Mouse (Mus musculus) hindbrain, embryonic 15.5 days (tissue): ENCODE measurements around the gene Tppp. TPM values are rescaled to one million over a fixed set of nuclear protein-coding genes. Genes with fewer than 3 reads are reported as not detected.
"Not testable (repeated sequence)": the region's sequence is repeated elsewhere in the genome, so short reads cannot be mapped to it uniquely, and the experiment has no call there.

Experiments
- ATAC-seq: fragments of 200-750 bp; cut with Nextera tagmentation; 2 replicates; pipeline ENCODE4 v1.8.0; 2017; ENCODE audit warnings: low read depth, moderate number of reproducible peaks, moderate TSS enrichment; ENCODE audit not compliant: low FRiP score
- H3K27ac ChIP-seq: fragments of 300-500 bp; sonication (generic); replicated peaks from 2 replicates; pipeline ENCODE4 v1.5.1; 2015; ENCODE audit warnings: mild to moderate bottlenecking, inconsistent platforms
- H3K27me3 ChIP-seq: fragments of 300-500 bp; sonication (generic); 2 replicates; pipeline ENCODE4 v1.6.1; 2015; ENCODE audit warnings: control low read depth, inconsistent platforms
- H3K36me3 ChIP-seq: fragments of 300-500 bp; sonication (generic); 2 replicates; pipeline ENCODE4 v1.6.1; 2015; ENCODE audit warnings: control low read depth, inconsistent platforms
- H3K4me1 ChIP-seq: fragments of 300-500 bp; sonication (generic); replicated peaks from 2 replicates; pipeline ENCODE4 v1.6.1; 2015; ENCODE audit warnings: control low read depth, inconsistent platforms
- H3K4me2 ChIP-seq: fragments of 300-500 bp; sonication (generic); 2 replicates; pipeline ENCODE4 v1.6.1; 2015; ENCODE audit warnings: moderate library complexity, mild to moderate bottlenecking, inconsistent platforms
- H3K4me3 ChIP-seq: fragments of 300-500 bp; sonication (generic); 2 replicates; pipeline ENCODE4 v1.5.1; 2015; ENCODE audit warnings: mild to moderate bottlenecking, inconsistent platforms
- H3K9ac ChIP-seq: fragments of 300-500 bp; sonication (generic); 2 replicates; pipeline ENCODE4 v1.6.1; 2015; ENCODE audit warnings: inconsistent platforms
- H3K9me3 ChIP-seq: fragments of 300-500 bp; sonication (generic); 2 replicates; pipeline ENCODE4 v1.6.1; 2016; ENCODE audit warnings: control low read depth, inconsistent platforms
- WGBS: fragments of 180-500 bp; shearing (Covaris S2); methylation state at CpG from one replicate; pipeline ENCODE4 v1.1.7; 2015; 5-methylcytosine and 5-hydroxymethylcytosine counted together
- polyA plus RNA-seq: library from polyadenylated mRNA; unstranded; fragments of >200 nt; fragmentation: Nextera tagmentation; extraction: Ambion mirVana; gene quantifications from 2 replicates; pipeline ENCODE4 v1.2.1, GENCODE M21; 2015

Tppp gene
- polyA plus RNA-seq, 1 experiment from 2014 or later = 11.8 TPM

DNA sequence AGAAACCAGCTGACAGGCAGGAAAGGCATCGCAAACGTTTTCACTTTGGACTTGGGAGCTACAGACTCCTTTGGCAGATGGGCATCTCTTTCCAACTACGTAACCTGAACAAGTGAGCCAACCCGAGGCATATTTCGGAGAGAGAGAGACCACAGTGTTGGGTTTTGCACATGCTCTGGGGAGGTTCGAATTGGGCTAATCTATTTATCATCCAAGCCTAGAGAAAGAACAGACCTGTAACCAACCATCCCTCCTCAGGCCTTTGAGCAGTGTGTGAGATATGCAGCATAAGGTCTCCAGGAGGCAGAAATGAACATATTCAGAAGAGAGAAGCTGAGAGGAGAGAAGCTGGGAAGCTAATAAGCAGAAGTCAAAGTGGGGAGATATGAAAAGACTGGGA, 8.2 kb upstream of the Tppp start:
- Histone ChIP-seq H3K27ac (no peak overlapping the region), H3K27me3 (no peaks in the 10 kb centered on the region), H3K9ac (no peak overlapping the region), H3K4me3 (no peak overlapping the region), H3K4me2 (no peak overlapping the region), H3K9me3 (no peaks in the 10 kb centered on the region), H3K4me1 (no peaks in the 10 kb centered on the region), H3K36me3 (no peaks in the 10 kb centered on the region)
- no peak for ATAC-seq
- 85% methylated on average over 6 of the region's 6 CpGs for WGBS

DNA sequence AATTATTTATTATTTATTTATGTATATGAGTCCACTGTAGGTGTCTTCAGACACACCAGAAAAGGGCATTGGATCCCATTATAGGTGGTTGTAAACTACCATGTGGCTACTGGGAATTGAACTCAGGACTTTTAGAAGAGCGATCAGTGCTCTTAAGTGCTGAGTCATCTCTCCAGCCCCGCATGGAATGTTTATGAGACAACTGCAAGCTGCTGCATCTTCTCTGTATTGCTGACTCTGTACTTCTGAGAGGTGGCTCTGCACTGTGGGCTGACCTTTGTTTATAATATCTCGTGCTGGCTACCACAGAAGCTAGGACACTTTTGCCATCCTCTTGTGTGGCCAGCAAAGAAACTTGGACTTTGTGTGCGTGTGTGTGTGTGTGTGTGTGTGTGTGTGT, 7.7 kb upstream of the Tppp start:
- no peak overlapping the region for H3K9ac ChIP-seq
- H3K27me3 ChIP-seq = no peaks in the 10 kb centered on the region
- no peaks in the 10 kb centered on the region for H3K4me1 ChIP-seq
- no peak overlapping the region for H3K4me2 ChIP-seq
- no peaks in the 10 kb centered on the region for H3K9me3 ChIP-seq
- ATAC-seq = no peak
- whole genome bisulfite sequencing = 67% methylated on average over 4 of the region's 4 CpGs
- H3K27ac ChIP-seq = no peak overlapping the region
- H3K4me3 ChIP-seq = no peak overlapping the region
- no peaks in the 10 kb centered on the region for H3K36me3 ChIP-seq

DNA sequence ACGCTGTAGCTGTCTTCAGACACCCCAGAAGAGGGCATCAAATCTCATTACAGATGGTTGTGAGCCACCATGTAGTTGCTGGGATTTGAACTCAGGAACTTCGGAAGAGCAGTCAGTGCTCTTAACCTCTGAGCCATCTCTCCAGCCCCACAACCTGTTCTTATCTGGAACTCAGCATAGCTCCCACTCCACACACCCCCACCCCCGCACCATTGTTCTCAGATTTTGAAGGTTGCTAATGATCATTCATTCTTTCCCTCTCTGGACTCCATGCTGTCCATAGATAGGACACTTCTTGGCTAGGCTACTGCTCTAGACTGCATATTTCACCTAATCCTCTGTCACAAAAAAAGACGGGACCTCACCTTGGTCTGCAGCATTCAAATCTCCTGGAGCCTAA, 2.3 kb upstream of the Tppp start:
- H3K4me3 ChIP-seq, H3K27ac ChIP-seq, H3K36me3 ChIP-seq, H3K9me3 ChIP-seq, H3K9ac ChIP-seq, H3K4me2 ChIP-seq, ATAC-seq, H3K27me3 ChIP-seq: not testable (repeated sequence)
- 92% methylated on average over 4 of the region's 4 CpGs for WGBS
- peaks cover 16% of the 10 kb centered on the region; the same call in 1 of the 2 replicates for H3K4me1 ChIP-seq

DNA sequence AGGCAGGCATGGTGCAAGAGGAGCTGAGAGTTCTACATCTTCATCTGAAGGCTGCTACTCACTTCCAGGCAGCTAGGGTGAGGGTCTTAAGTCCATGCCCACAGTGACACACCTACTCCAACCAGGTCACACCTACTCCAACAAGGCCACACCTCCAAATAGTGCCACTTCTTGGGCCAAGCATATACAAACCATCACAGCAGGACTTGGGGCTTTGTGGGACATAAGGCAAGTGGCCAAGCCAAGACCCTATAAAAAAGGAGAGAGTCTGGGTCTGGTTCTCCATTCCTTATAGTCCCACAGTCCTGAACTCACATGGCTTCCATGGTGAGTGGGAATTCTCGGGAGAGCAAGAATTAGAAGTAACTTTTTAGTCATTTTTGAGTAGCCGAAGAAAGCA, 991 bp upstream of the Tppp start:
- ATAC-seq, H3K9me3 ChIP-seq, H3K27me3 ChIP-seq, H3K9ac ChIP-seq, H3K27ac ChIP-seq, H3K36me3 ChIP-seq: not testable (repeated sequence)
- Histone ChIP-seq H3K4me3 (peak overlapping the region; percentile 70), H3K4me1 (peaks cover 16% of the 10 kb centered on the region; the same call in 1 of the 2 replicates), H3K4me2 (peak overlapping the region; percentile 88)
- 77% methylated on average over 2 of the region's 2 CpGs for WGBS

DNA sequence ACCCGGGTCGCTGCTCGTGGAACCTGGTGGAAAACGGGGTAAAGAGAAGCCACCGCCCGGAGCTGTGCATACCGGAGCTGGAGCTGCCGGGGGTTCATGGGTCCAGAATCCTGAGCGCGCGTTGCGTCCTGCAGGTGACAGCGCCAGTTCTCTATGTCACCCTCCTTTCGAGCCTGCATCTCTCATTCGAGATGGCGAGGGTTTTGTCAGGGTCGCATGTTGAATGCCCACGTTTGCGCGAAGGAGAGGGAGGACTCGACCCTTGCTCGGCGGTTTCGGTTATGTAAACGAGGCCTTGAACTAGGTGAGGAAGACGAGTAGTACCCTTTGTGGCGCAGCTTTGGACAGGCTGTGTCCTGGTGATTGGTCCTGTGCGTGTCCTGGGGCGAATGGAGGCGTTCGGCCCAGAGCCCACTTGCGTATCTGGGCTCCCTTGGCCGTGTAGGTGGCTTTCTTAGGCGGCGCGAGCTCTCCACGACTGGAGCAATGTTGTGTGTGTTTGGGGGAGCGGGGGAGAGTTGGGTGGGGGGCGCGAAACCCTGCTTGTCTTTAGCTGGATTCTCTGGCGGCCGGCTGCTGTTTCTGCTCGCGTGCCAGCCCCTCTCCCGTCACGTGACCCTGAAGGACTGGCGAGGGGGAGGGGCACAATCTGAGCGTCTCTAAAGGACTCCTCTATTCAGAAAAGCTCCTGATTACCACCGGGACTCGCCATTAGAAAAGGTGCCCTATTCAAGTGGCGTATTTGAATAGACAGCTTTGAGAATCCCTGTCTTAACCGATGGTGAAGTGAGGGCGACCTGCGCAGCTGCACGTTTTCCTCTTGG, 796 bp downstream of the Tppp start:
- Histone ChIP-seq H3K9me3 (no peaks in the 10 kb centered on the region), H3K9ac (peak overlapping the region; percentile 68), H3K4me3 (peak overlapping the region; percentile 70), H3K27ac (peak overlapping the region; percentile 81), H3K36me3 (no peaks in the 10 kb centered on the region), H3K4me1 (peaks cover 17% of the 10 kb centered on the region; the same call in 1 of the 2 replicates), H3K27me3 (0 out of 2 replicates have a peak, but pooled peaks cover 2% of the 10 kb centered on the region), H3K4me2 (peak overlapping the region; percentile 88)
- peak; percentile 74 for ATAC-seq
- under 1% methylated on average over 54 of the region's 55 CpGs for WGBS

DNA sequence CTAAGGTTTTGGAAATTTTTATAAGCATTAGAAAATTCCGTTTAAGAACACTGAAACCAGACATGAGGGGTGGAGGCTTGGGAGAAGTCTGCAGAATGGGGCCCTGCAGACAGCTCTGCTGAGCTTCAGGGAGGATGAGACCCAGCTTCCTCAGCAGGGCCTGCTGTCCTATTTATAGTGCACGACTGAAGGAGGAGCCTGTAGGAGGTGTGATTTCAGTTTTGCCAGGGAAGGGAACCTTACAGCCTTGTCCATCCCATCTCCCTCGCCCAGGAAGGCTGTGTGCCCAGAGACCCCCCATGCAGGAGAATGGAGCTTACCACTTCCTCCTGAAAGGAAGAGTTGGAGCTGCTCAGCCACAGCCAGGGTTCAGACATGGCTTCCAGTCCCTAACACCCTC, 1.5 kb downstream of the Tppp start:
- peak overlapping the region; percentile 70 for H3K4me3 ChIP-seq
- peaks cover 21% of the 10 kb centered on the region for H3K4me1 ChIP-seq
- no peaks in the 10 kb centered on the region for H3K36me3 ChIP-seq
- peak overlapping the region; percentile 81 for H3K27ac ChIP-seq
- H3K9me3 ChIP-seq = no peaks in the 10 kb centered on the region
- peak overlapping the region; percentile 68 for H3K9ac ChIP-seq
- H3K4me2 ChIP-seq = peak overlapping the region; percentile 88
- 18% methylated on average over 3 of the region's 3 CpGs for WGBS
- H3K27me3 ChIP-seq = 0 out of 2 replicates have a peak, but pooled peaks cover 2% of the 10 kb centered on the region
- peak; percentile 45 for ATAC-seq

DNA sequence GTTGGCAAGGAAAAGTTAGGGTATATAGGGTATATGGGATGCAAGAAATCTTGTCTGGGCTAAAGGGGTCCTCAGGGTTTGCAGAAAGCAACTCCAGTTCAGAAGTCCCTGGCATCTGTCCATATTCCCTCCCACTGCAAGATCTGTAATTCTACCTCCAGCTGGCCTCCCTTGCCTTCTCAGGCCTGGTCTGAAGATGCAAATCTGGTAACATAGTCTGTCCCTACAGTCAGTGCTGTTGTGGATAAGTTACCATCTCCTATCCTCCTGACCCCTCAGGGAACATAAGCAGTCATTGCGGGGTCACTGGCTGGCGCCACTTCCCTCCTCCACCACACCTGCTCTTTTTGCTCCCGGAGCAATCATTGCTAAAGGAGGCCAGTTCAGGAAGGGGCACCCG, 6.7 kb downstream of the Tppp start:
- Histone ChIP-seq H3K9ac (no peak overlapping the region), H3K4me3 (no peak overlapping the region), H3K4me2 (no peak overlapping the region), H3K9me3 (no peaks in the 10 kb centered on the region), H3K36me3 (no peaks in the 10 kb centered on the region), H3K27me3 (no peaks in the 10 kb centered on the region), H3K4me1 (peaks cover 18% of the 10 kb centered on the region), H3K27ac (no peak overlapping the region)
- 69% methylated on average over 4 of the region's 4 CpGs for WGBS
- ATAC-seq = no peak

DNA sequence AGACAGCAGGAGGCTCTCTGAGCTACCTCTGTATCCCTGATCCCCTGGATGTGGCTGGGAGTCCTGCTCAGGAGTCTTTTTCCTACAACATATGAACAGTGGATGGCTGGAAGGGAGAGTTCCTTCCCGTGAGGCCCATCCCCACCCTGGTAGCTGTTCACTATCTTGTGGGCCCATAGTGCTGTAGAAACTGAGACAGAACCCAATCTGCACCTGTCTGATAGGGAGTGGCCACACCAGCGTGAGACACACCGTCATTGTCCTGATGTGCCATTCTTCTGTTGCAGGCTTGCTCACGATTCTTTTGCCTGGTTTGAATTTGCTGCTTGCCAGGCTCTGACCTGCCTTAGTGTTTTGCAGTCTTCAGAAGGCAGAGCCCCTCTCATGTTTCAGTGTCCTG, 8.2 kb downstream of the Tppp start:
- Histone ChIP-seq H3K4me3 (no peak overlapping the region), H3K4me1 (peaks cover 10% of the 10 kb centered on the region), H3K36me3 (no peaks in the 10 kb centered on the region), H3K4me2 (no peak overlapping the region), H3K9ac (no peak overlapping the region), H3K9me3 (no peaks in the 10 kb centered on the region), H3K27me3 (no peaks in the 10 kb centered on the region), H3K27ac (no peak overlapping the region)
- no peak for ATAC-seq
- WGBS = 85% methylated on average over 4 of the region's 4 CpGs

DNA sequence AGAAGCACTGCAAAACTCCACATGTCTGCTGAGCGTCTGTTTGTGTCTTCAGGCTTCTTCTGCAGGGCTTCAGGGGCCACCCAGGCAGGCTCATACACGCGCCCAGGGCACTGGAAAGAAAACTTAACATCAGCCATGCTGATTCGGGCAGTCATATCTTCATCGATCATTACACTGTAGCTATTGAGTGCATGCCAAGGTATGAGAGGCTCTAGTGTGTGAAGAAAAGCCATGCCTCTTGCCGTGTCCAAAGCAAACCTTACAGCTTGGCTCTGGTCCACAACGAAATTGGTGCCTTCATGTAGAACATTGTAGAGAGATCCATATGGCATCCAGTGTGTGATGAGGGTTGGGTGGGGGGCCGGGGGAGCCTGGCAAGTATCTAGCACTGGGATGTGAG, 9.8 kb downstream of the Tppp start:
- not testable (repeated sequence) for H3K4me2 ChIP-seq, H3K36me3 ChIP-seq, H3K27me3 ChIP-seq, H3K4me3 ChIP-seq, H3K27ac ChIP-seq, ATAC-seq, H3K9ac ChIP-seq, H3K4me1 ChIP-seq, H3K9me3 ChIP-seq
- WGBS = 76% methylated on average over 8 of the region's 8 CpGs

DNA sequence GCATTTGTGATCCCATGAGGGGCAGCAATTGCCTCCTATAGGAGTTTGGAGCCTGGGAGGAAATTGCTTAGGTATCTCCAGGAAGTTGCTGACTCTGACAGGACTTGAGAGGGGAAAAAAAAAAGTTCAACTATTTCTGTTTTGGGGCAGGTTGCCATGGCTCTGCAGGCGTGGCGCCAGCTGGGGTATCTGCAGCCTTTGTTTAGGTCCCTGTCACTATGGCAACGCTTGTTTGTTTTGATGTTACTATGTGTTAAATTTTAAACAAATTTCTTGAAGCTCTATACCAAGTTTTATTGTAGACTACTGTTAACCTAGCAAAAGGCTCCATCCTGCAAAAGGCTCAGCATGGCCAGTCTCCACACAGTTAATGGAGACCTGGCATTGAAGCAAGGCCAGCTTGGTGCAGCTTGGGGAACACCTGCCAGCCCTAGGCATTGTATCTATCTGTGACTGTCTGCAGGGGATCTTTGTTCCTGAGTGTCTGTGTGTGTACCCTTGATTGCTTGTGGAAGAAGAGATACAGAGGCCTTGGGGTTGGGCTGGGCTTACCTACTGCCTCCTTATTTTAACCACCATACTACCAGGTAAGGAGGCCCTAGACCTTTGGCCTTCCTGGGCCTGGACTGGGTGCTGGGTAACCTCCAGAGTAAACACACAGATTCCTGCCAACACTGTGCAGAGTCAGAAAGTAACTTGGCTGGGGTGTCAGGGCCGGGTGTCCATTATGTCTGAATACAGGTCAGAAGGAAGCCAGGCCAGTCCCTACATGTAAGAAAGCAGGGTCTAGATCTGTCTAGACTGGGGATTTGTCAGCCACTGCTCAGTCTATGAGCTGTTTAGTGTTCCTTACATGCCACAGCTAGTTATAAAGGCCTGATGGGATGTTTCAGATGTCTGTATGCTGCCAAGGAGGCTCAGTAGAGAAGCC, 16.2 kb downstream of the Tppp start:
- Histone ChIP-seq H3K27me3 (no peaks in the 10 kb centered on the region), H3K9me3 (no peaks in the 10 kb centered on the region), H3K9ac (no peak overlapping the region), H3K4me1 (peaks cover 16% of the 10 kb centered on the region), H3K4me2 (no peak overlapping the region), H3K27ac (no peak overlapping the region), H3K4me3 (no peak overlapping the region), H3K36me3 (0 out of 2 replicates have a peak, but pooled peaks cover 4% of the 10 kb centered on the region)
- 70% methylated on average over 4 of the region's 4 CpGs for WGBS
- ATAC-seq = 0 out of 2 replicates have a peak, but pooled peaks have one; percentile 27

DNA sequence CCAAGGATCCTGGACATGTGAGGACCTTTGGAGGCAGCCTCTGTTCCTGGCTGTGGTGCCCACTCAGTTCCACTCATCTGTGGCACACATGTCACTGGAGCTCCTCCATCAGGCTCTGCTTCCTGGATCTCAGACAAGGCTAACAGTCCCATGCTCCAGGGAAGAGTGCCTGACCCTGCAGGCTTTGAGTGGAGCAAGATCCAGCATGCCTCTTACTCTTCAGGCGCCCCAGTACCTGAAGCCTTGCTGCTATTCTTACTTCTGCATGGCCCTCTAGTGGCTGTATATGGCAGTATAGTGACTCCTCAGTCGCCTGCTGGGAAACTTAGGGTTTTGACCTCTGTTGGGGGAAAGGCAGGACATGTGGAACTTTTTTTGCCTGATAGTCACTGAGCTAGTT, 17.0 kb downstream of the Tppp start:
- H3K4me1 ChIP-seq = peaks cover 16% of the 10 kb centered on the region
- H3K9ac ChIP-seq = no peak overlapping the region
- no peak overlapping the region for H3K27ac ChIP-seq
- 29% methylated on average over 2 of the region's 2 CpGs for WGBS
- H3K4me3 ChIP-seq = no peak overlapping the region
- no peak overlapping the region for H3K4me2 ChIP-seq
- ATAC-seq = no peak
- H3K36me3 ChIP-seq = 0 out of 2 replicates have a peak, but pooled peaks cover 4% of the 10 kb centered on the region
- no peaks in the 10 kb centered on the region for H3K27me3 ChIP-seq
- H3K9me3 ChIP-seq = no peaks in the 10 kb centered on the region

DNA sequence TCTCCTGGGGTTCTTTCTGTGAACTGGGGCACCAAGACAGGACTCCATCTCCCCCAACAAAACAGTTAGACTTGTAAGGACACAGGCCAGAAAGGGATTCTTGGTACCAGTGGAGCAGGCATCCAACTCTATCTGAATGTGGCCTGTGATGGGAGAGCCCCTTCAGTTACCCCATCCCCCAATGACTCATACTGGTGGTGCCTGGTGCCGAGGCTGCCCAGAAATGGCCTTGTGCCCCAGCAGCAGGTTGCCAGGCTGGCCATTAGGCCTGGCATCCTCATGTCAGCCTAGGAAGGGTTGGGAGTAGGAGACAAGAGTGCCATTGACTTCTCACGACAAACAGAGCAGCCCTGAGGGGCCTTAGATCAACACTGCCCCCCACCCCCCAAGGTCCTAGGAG, 18.9 kb downstream of the Tppp start:
- Histone ChIP-seq H3K4me2 (no peak overlapping the region), H3K9ac (no peak overlapping the region), H3K4me3 (no peak overlapping the region), H3K36me3 (peaks cover 14% of the 10 kb centered on the region; the same call in 1 of the 2 replicates), H3K9me3 (no peaks in the 10 kb centered on the region), H3K27me3 (no peaks in the 10 kb centered on the region), H3K27ac (no peak overlapping the region), H3K4me1 (peaks cover 16% of the 10 kb centered on the region)
- no peak for ATAC-seq
- WGBS = 72% methylated on average over 2 of the region's 2 CpGs
